Mouse (Mus musculus) R1 (cell line): Measurements from ENCODE around the gene Bcorl1.
A peak's percentile ranks its signal among the peaks of the same experiment; 100 is the strongest.

Experiments used
- DNase-seq: peaks from one replicate; pipeline ENCODE4 v3.0.0-alpha.2; 2018; ENCODE audit warnings: low read depth, low spot score

The Bcorl1 gene

GRCm38 (mm10) chrX:48341141-48341540, at the start of gene Bcorl1:
Gene Bcorl1 (plus strand): TSS chrX:48341358.
- DNase-seq = peak; percentile 41

GRCm38 (mm10) chrX:48291413-48291812, 49.7 kb upstream of the Bcorl1 start:
- DNase-seq = peak; percentile 89

- DNase-seq = peak; percentile 84
Measured at GRCm38 (mm10) chrX:48305356-48305755, 35.8 kb upstream of the Bcorl1 start.

GRCm38 (mm10) chrX:48310706-48311517, 30.2 kb upstream of the Bcorl1 start:
- DNase-seq = no peak

- no peak for DNase-seq
Measured at GRCm38 (mm10) chrX:48311727-48312126, 29.4 kb upstream of the Bcorl1 start.

- DNase-seq = peak; percentile 89
Measured at GRCm38 (mm10) chrX:48314530-48315079, 26.6 kb upstream of the Bcorl1 start.

- no peak for DNase-seq
Measured at GRCm38 (mm10) chrX:48317444-48317843, 23.7 kb upstream of the Bcorl1 start.

GRCm38 (mm10) chrX:48318194-48318593, 23.0 kb upstream of the Bcorl1 start:
- peak; percentile 40 for DNase-seq

- peak; percentile 7 for DNase-seq
Measured at GRCm38 (mm10) chrX:48340441-48341049, 613 bp upstream of the Bcorl1 start.

- DNase-seq = peak; percentile 59
Measured at GRCm38 (mm10) chrX:48341621-48342161, 533 bp downstream of the Bcorl1 start.

- DNase-seq = no peak
Measured at GRCm38 (mm10) chrX:48342731-48343130, 1.6 kb downstream of the Bcorl1 start.

- DNase-seq = peak; percentile 93
Measured at GRCm38 (mm10) chrX:48343461-48343952, 2.3 kb downstream of the Bcorl1 start.

GRCm38 (mm10) chrX:48343966-48344642, 2.9 kb downstream of the Bcorl1 start:
- DNase-seq = peak; percentile 11

GRCm38 (mm10) chrX:48344643-48345384, 3.7 kb downstream of the Bcorl1 start:
- DNase-seq = peak; percentile 12

- DNase-seq = peak; percentile 10
Measured at GRCm38 (mm10) chrX:48345385-48345932, 4.3 kb downstream of the Bcorl1 start.

- no peak for DNase-seq
Measured at GRCm38 (mm10) chrX:48355346-48355745, 14.2 kb downstream of the Bcorl1 start.

- peak; percentile 19 for DNase-seq
Measured at GRCm38 (mm10) chrX:48365836-48366577, 24.8 kb downstream of the Bcorl1 start.

GRCm38 (mm10) chrX:48367841-48368240, 26.7 kb downstream of the Bcorl1 start:
- DNase-seq = no peak

GRCm38 (mm10) chrX:48383643-48384042, 42.5 kb downstream of the Bcorl1 start:
- DNase-seq = peak; percentile 18

GRCm38 (mm10) chrX:48385927-48386326, 44.8 kb downstream of the Bcorl1 start:
- no peak for DNase-seq
